Mouse (Mus musculus): ENCODE measurements around the gene Loxl3. TPM values are rescaled to one million over a fixed set of nuclear protein-coding genes. Genes with fewer than 3 reads are reported as not detected.

Loxl3 gene
- polyA plus RNA-seq, 1 experiment = 3.1 TPM

DNA sequence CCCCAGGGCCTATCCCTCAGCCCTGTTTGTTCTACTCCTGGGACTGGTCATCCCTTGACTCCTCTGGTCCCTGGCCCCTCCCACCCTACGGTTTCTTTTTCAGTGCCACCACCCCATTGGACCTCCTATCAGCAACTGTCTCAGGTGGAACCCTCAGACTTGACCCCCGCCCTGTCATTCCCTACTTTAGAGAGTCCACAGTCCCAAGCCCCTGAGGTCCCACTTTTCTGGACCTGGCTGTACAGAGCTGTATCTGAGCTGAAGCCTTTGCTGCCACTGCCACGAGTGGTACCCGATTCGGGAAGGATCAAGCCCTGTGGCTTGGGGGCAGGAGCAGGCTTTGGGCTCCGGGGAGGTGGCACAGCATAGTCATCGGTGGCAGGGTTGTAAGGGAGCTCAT is 2.9 kb upstream of the Loxl3 start:
- TF ChIP-seq CTCF (IDR thresholded peaks at IDR 0.05; ENCODE audit: borderline replicate concordance, control insufficient read depth, extremely low read depth, insufficient read depth, low read length, poor library complexity) (no peak), POLR2A (IDR thresholded peaks at IDR 0.05; ENCODE audit: control insufficient read depth, extremely low read depth, insufficient read depth, low read length, poor library complexity) (no peak)
- Histone ChIP-seq H3K27ac (ENCODE audit: control insufficient read depth, insufficient read depth, low read length) (no peak overlapping the region), H3K27me3 (ENCODE audit: control insufficient read depth, insufficient read depth, low read length) (no peaks in the 10 kb centered on the region), H3K4me3 (ENCODE audit: control insufficient read depth, insufficient read depth, low read length) (no peak overlapping the region), H3K4me1 (replicated peaks; ENCODE audit: control insufficient read depth, insufficient read depth, low read length) (peaks cover 15% of the 10 kb centered on the region), H3K36me3 (ENCODE audit: control insufficient read depth, insufficient read depth, low read length) (no peaks in the 10 kb centered on the region)
- no peak for DNase-seq
- WGBS = 96% methylated on average over 7 of the region's 7 CpGs

DNA sequence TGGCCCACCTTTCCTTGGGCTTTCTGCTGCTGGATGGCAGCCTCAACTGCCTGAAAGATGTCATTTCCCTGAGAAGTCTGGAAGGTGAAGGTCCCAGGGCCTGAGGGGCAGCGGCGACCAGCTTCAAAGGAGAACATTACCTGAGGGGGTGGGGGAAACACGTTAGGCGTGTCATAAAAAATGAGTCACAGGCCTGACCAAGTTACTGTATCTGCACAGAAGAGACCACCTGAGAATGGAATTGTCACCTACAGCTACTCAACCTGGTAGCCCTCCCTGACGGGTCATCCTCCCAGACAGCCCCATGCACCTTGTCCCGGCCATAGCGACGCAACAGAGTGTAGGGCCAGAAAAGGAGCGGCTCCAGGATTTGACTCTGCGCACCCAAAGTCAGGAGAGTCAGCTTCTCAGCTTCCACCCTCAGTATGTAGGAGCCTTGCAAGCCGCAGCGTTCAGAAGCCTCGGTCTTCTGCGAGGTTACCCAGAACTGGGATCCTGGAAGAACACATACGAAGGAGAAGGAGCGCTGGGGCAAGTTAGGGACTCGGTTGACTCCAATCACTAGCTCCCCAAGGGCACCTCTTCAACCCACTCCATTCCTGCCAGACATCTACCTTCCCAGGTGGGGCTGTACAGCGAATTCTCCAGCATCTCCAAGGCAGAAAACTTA is 1.9 kb upstream of the Loxl3 start:
- Histone ChIP-seq H3K27me3 (ENCODE audit: control insufficient read depth, insufficient read depth, low read length) (no peaks in the 10 kb centered on the region), H3K4me3 (ENCODE audit: control insufficient read depth, insufficient read depth, low read length) (peak overlapping the region; percentile 82; the same call in 1 of the 2 replicates), H3K27ac (ENCODE audit: control insufficient read depth, insufficient read depth, low read length) (no peak overlapping the region), H3K36me3 (ENCODE audit: control insufficient read depth, insufficient read depth, low read length) (no peaks in the 10 kb centered on the region), H3K4me1 (replicated peaks; ENCODE audit: control insufficient read depth, insufficient read depth, low read length) (peaks cover 15% of the 10 kb centered on the region)
- no peak for TF ChIP-seq CTCF (IDR thresholded peaks at IDR 0.05; ENCODE audit: borderline replicate concordance, control insufficient read depth, extremely low read depth, insufficient read depth, low read length, poor library complexity)
- TF ChIP-seq POLR2A (IDR thresholded peaks at IDR 0.05; ENCODE audit: control insufficient read depth, extremely low read depth, insufficient read depth, low read length, poor library complexity) = no peak
- DNase-seq = no peak
- WGBS = 89% methylated on average over 18 of the region's 18 CpGs

- Histone ChIP-seq H3K36me3 (ENCODE audit: control insufficient read depth, insufficient read depth, low read length) (no peaks in the 10 kb centered on the region), H3K4me3 (ENCODE audit: control insufficient read depth, insufficient read depth, low read length) (peak overlapping the region; percentile 82), H3K27ac (ENCODE audit: control insufficient read depth, insufficient read depth, low read length) (no peak overlapping the region), H3K4me1 (replicated peaks; ENCODE audit: control insufficient read depth, insufficient read depth, low read length) (peaks cover 15% of the 10 kb centered on the region), H3K27me3 (ENCODE audit: control insufficient read depth, insufficient read depth, low read length) (no peaks in the 10 kb centered on the region)
- under 1% methylated on average over 31 of the region's 31 CpGs for WGBS
- TF ChIP-seq CTCF (IDR thresholded peaks at IDR 0.05; ENCODE audit: borderline replicate concordance, control insufficient read depth, extremely low read depth, insufficient read depth, low read length, poor library complexity) = no peak; the same call in 1 of the 2 replicates
- no peak for TF ChIP-seq POLR2A (IDR thresholded peaks at IDR 0.05; ENCODE audit: control insufficient read depth, extremely low read depth, insufficient read depth, low read length, poor library complexity)
- DNase-seq = peak; percentile 47
Observed at GRCm38 (mm10) chr6:83032769-83033191, 1.2 kb upstream of the Loxl3 start.

- Histone ChIP-seq H3K27ac (ENCODE audit: control insufficient read depth, insufficient read depth, low read length) (no peak overlapping the region), H3K4me3 (ENCODE audit: control insufficient read depth, insufficient read depth, low read length) (no peak overlapping the region), H3K36me3 (ENCODE audit: control insufficient read depth, insufficient read depth, low read length) (no peaks in the 10 kb centered on the region), H3K27me3 (ENCODE audit: control insufficient read depth, insufficient read depth, low read length) (no peaks in the 10 kb centered on the region), H3K4me1 (replicated peaks; ENCODE audit: control insufficient read depth, insufficient read depth, low read length) (peaks cover 21% of the 10 kb centered on the region)
- TF ChIP-seq CTCF (IDR thresholded peaks at IDR 0.05; ENCODE audit: borderline replicate concordance, control insufficient read depth, extremely low read depth, insufficient read depth, low read length, poor library complexity) (no peak), POLR2A (IDR thresholded peaks at IDR 0.05; ENCODE audit: control insufficient read depth, extremely low read depth, insufficient read depth, low read length, poor library complexity) (no peak)
- WGBS = 92% methylated on average over 5 of the region's 5 CpGs
- DNase-seq = no peak
Observed at GRCm38 (mm10) chr6:83034463-83035055, 586 bp downstream of the Loxl3 start.

- TF ChIP-seq CTCF (IDR thresholded peaks at IDR 0.05; ENCODE audit: borderline replicate concordance, control insufficient read depth, extremely low read depth, insufficient read depth, low read length, poor library complexity) = no peak
- TF ChIP-seq POLR2A (IDR thresholded peaks at IDR 0.05; ENCODE audit: control insufficient read depth, extremely low read depth, insufficient read depth, low read length, poor library complexity) = no peak
- H3K27ac ChIP-seq (ENCODE audit: control insufficient read depth, insufficient read depth, low read length) = no peak overlapping the region
- no peaks in the 10 kb centered on the region for H3K36me3 ChIP-seq (ENCODE audit: control insufficient read depth, insufficient read depth, low read length)
- H3K27me3 ChIP-seq (ENCODE audit: control insufficient read depth, insufficient read depth, low read length) = no peaks in the 10 kb centered on the region
- H3K4me1 ChIP-seq (replicated peaks; ENCODE audit: control insufficient read depth, insufficient read depth, low read length) = peaks cover 16% of the 10 kb centered on the region
- WGBS = 95% methylated on average over 8 of the region's 8 CpGs
- no peak overlapping the region for H3K4me3 ChIP-seq (ENCODE audit: control insufficient read depth, insufficient read depth, low read length)
- no peak for DNase-seq
Observed at GRCm38 (mm10) chr6:83037188-83037587, 3.2 kb downstream of the Loxl3 start.

DNA sequence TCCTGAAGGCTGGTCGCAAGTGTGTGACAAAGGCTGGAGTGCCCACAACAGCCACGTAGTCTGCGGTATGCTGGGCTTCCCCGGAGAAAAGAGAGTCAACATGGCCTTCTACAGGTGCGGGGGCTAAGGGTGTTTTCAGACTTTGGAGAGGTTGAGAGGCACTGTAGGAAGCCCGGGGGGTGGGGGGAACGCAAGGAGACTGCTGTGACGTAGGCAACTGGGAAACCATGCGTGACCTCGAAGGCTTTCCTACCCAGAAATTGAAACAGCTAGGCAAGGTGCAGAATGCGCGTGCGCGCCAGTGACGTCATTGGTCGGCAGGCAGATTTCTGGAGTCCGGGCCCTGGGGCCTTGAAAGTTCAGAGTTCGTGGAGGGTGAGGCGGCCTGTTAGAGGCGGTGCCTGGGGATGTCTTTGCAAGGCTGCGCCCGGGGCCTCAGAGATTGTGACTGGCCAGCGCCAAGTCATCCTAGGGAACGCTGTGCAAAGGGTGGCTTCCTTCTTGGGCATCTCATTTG is 4.6 kb downstream of the Loxl3 start:
- Histone ChIP-seq H3K4me3 (ENCODE audit: control insufficient read depth, insufficient read depth, low read length) (peak overlapping the region; percentile 51), H3K27me3 (ENCODE audit: control insufficient read depth, insufficient read depth, low read length) (no peaks in the 10 kb centered on the region), H3K36me3 (ENCODE audit: control insufficient read depth, insufficient read depth, low read length) (no peaks in the 10 kb centered on the region), H3K27ac (ENCODE audit: control insufficient read depth, insufficient read depth, low read length) (no peak overlapping the region), H3K4me1 (replicated peaks; ENCODE audit: control insufficient read depth, insufficient read depth, low read length) (peaks cover 10% of the 10 kb centered on the region)
- WGBS = 28% methylated on average over 24 of the region's 24 CpGs
- TF ChIP-seq CTCF (IDR thresholded peaks at IDR 0.05; ENCODE audit: borderline replicate concordance, control insufficient read depth, extremely low read depth, insufficient read depth, low read length, poor library complexity) (no peak), POLR2A (IDR thresholded peaks at IDR 0.05; ENCODE audit: control insufficient read depth, extremely low read depth, insufficient read depth, low read length, poor library complexity) (peak; percentile 39; the same call in 1 of the 2 replicates)
- peak; percentile 93 for DNase-seq
